In the genomic region with DNA sequence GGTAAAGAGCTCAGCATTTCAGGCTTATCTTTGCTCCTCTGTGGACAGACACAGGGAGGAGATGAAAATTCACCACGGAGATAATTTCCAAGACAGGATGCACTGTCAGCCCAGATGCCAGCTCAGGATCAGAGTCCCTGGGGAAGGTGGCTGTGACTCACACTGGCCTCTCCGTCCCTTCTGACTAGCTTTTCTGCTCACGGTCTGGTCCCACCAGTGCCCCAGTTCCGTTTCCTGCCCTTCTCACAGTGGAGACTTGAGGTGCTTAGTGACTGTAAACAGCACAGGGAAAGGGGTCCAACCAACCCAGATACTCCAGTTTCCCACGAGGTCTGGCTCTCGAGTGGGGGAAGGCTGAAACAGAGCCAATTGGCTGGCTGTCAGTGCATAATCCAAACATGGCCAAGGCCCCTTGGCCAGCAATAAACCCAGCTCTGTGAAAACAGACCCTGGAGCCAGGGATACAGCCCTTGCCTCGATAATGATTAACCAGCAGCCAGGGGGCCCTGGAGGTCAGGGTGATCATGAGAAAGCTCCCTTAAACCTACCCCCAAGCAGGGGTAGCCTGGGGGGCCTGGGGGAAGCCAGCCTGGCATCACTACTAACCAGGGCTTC, we compare ENCODE assay signal across 9 mouse cellular contexts.
A peak's percentile ranks its signal among the peaks of the same experiment; 100 is the strongest.
DNase-seq lines count a peak whose midpoint lies in the region; ATAC-seq and TF ChIP-seq lines count a peak whose summit lies in the region.
"Had no signal": no experiment of that assay in that cellular context is flagged by ENCODE, and none has a peak within 500 bp of the region (broad histone marks: within the 10 kb centered on the region; RNA-seq: fewer than 3 reads in every experiment).

No protein-coding gene starts in this region.

- no peak for TF ChIP-seq CTCF in kidney, postnatal 0 days (IDR thresholded peaks at IDR 0.05; ENCODE audit: low read depth)

- intact Hi-C loops in left cerebral cortex, postnatal 10 days (cut with DNase I) = no loop called here

- H3K4me1 ChIP-seq in erythroblast, embryonic 14.5 days (ENCODE audit: control insufficient read depth) = peaks cover 80% of the 10 kb centered on the region
- peaks cover 13% of the 10 kb centered on the region; the same call in 1 of the 2 replicates for H3K4me1 ChIP-seq in kidney, postnatal 0 days (replicated peaks; ENCODE audit: insufficient read depth, low read length)
- no peaks in the 10 kb centered on the region for H3K4me1 ChIP-seq in forebrain, embryonic 13.5 days

- peak overlapping the region; percentile 47 for H3K4me3 ChIP-seq in erythroblast, embryonic 14.5 days (replicated peaks)
- no peak overlapping the region for H3K4me3 ChIP-seq in kidney, postnatal 0 days (replicated peaks; ENCODE audit: low read depth, low read length)
- no peak overlapping the region for H3K4me3 ChIP-seq in forebrain, embryonic 13.5 days
- H3K4me3 ChIP-seq: neural tube, embryonic 13.5 days had no signal

- H3K9ac ChIP-seq in kidney, postnatal 0 days (ENCODE audit: low read depth, low read length) = 0 out of 2 replicates have a peak overlapping the region, but pooled peaks have one; percentile 1
- no peak overlapping the region for H3K9ac ChIP-seq in forebrain, embryonic 13.5 days
- H3K9ac ChIP-seq: neural tube, embryonic 13.5 days had no signal

- ATAC-seq in kidney, postnatal 0 days (replicated peaks; ENCODE audit: low FRiP score, low read depth) = peak; percentile 45; the same call in 1 of the 2 replicates
- no peak for ATAC-seq in megakaryocyte progenitor cell, adult 5-6 weeks (replicated peaks; ENCODE audit: poor library complexity)
- no peak for ATAC-seq in forebrain, embryonic 13.5 days

- no peaks in the 10 kb centered on the region for H3K27me3 ChIP-seq in erythroblast, embryonic 14.5 days (ENCODE audit: control insufficient read depth)
- no peaks in the 10 kb centered on the region for H3K27me3 ChIP-seq in kidney, postnatal 0 days (ENCODE audit: insufficient read depth, low read length)
- H3K27me3 ChIP-seq in forebrain, embryonic 13.5 days = no peaks in the 10 kb centered on the region
- H3K27me3 ChIP-seq: neural tube, embryonic 13.5 days had no signal

- 15% methylated on average over 7 of the region's 7 CpGs for WGBS in kidney, postnatal 0 days
- WGBS in forebrain, embryonic 13.5 days = 63% methylated on average over 7 of the region's 7 CpGs

- H3K27ac ChIP-seq in kidney, postnatal 0 days = peak overlapping the region; percentile 75
- no peak overlapping the region for H3K27ac ChIP-seq in forebrain, embryonic 13.5 days
- H3K27ac ChIP-seq: neural tube, embryonic 13.5 days had no signal

- peak; percentile 46 to 60 for DNase-seq in left cerebral cortex, postnatal 10 days (ENCODE audit: extremely low spot score in 1 of 2, low spot score in 2 of 2)
- DNase-seq in left cerebral cortex, adult 11 months (ENCODE audit: low spot score) = no peak
- no peak for DNase-seq in kidney, postnatal 0 days (ENCODE audit: low spot score)
- DNase-seq in lung, postnatal 10 days = peak; percentile 84
- DNase-seq in thymus, postnatal 36 days = no peak

- no peaks in the 10 kb centered on the region; the same call in 1 of the 2 replicates for H3K36me3 ChIP-seq in erythroblast, embryonic 14.5 days (ENCODE audit: control insufficient read depth)
- no peaks in the 10 kb centered on the region for H3K36me3 ChIP-seq in kidney, postnatal 0 days (ENCODE audit: insufficient read depth, low read length)
- no peaks in the 10 kb centered on the region for H3K36me3 ChIP-seq in forebrain, embryonic 13.5 days (ENCODE audit: poor library complexity, severe bottlenecking)
- H3K36me3 ChIP-seq: neural tube, embryonic 13.5 days had no signal

- H3K9me3 ChIP-seq in erythroblast, embryonic 14.5 days (ENCODE audit: control insufficient read depth, low read length) = no peaks in the 10 kb centered on the region
- no peaks in the 10 kb centered on the region for H3K9me3 ChIP-seq in kidney, postnatal 0 days (replicated peaks; ENCODE audit: low read length)
- no peaks in the 10 kb centered on the region for H3K9me3 ChIP-seq in forebrain, embryonic 13.5 days (replicated peaks)
- H3K9me3 ChIP-seq: neural tube, embryonic 13.5 days had no signal

- no peak overlapping the region for H3K4me2 ChIP-seq in kidney, postnatal 0 days (ENCODE audit: low read length)
- H3K4me2 ChIP-seq in forebrain, embryonic 13.5 days = no peak overlapping the region
- H3K4me2 ChIP-seq: neural tube, embryonic 13.5 days had no signal

Comparison
In these comparisons a context has a peak if more than half of its experiments do, and no peak if none do; other contexts are left out.
1. DNase-seq: peak in left cerebral cortex, postnatal 10 days (2 of 2) and lung, postnatal 10 days (single experiment); none in left cerebral cortex, adult 11 months (single experiment), kidney, postnatal 0 days (single experiment) and thymus, postnatal 36 days (0 of 2).